Mouse (Mus musculus): ENCODE results near the gene Abhd16a. TPM values are rescaled to one million over a fixed set of nuclear protein-coding genes. Genes with fewer than 3 reads are reported as not detected.

Gene Abhd16a
- total RNA-seq (2021) = 100 to 1,000 TPM; 101 to 113 TPM
- long read RNA-seq, experiment 1, transcript Abhd16a-201 (20 exons, 1,945 nt) = major isoform, 114 of 165 reads
- long read RNA-seq, experiment 1, partial matches to known transcripts = 30 of 165 reads
- long read RNA-seq, experiment 1, other reads (novel, unspliced or antisense) = 21 of 165 reads
- long read RNA-seq, experiment 2, transcript Abhd16a-201 (20 exons, 1,945 nt) = major isoform, 72 of 106 reads
- long read RNA-seq, experiment 2, partial matches to known transcripts = 16 of 106 reads
- long read RNA-seq, experiment 2, other reads (novel, unspliced or antisense) = 18 of 106 reads

DNA sequence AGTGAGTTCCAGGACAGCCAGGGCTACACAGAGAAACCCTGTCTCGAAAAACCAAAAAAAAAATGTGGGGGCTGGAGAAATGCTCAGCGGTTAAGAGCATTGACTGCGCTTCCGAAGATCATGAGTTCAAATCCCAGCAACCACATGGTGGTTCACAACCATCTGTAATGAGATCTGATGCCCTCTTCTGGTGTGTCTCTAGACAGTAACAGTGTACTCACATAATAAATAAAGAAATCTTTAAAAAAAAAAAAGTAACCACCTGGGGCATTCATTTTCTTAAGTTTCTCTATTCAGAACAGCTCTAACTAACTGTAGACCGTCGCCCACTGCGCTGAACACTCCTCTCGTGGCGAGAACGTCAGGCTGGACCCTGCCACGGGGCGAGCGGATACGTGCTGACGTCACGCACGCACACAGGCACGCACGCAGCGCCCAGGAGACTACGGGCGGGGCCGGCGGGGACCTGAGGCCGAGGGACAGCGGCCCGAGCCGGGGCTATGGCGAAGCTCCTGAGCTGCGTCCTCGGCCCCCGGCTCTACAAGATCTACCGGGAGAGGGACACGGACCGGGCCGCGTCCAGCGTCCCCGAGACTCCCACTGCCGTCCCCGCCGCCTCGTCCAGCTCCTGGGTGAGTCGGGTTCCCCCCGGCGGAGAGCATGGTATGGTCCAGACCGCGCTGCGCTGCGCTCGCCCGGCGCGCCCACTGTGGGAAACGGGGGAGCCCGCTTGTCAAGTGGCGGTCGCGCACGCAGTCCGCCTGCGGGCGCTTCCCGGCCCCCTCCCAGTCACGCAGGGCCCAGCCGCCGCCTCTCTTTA, at the start of gene Abhd16a:
TSS of gene Abhd16a (plus strand) at position 439 of the 820 bp plus-strand sequence.
- intact Hi-C loops (cut with DNase I) = no loop called here
- DNase-seq (ENCODE audit: low spot score in 2 of 2) = peak; percentile 94 to 95

DNA sequence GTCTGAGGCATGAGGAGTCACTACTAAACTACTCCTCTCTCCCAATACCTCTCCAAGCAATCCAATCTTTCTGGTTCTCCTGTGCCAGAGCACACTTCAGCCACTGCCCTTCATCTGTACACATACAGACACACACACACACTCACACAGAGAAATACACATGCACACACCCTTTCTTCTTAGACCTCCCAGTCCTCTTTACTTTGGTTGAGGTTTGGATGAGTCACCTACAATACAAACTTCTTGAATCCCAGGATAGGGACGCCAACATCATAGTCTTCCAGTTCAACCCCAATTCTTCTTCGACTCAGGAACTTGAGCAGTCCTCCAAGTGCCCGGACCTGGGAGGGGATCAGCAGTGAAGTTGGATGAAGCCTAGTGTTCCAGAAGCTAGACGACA, 45.3 kb upstream of the Abhd16a start:
- intact Hi-C loops (cut with DNase I) = no loop called here

DNA sequence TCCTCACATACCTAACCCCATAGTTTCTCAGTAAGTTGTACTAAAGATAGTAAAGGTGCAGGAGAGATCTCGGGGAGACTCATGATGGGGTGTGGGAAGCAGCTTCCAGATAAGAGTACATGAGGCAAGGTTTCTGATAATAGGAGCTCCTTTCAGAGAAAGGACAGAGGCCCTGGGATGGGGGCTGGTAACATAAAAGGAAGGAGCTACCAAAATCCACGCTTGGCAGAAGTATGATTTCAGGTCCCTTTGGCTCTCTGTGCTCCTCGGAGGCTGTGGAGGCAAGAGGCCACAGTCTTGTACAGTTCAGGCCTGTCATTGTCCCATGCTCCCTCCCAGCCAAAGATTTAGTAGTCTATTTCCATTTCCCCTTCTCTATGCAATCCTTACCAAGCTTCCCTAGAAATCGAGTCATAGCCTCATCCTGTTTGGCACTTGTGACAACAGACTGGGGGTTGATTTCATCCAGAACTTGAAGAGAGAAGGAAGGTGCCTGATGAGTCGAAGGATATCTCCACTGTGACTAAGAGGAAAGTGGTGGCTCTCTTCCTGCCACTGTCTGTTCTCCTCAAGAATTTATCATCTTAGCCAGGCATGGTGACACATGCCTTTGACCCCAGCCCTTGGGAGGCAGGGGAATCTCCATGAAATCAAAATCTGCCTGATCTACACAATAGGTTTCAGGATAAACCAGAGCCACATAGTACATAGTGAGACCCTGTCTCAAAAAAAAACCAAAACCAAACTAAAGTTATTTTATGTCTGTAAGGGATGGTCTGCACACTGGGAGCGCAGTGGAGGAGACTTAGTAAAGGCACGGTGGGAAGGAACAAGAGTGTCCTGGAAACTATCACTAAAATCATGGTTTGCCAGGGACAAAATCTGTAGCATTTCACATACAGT, 43.9 kb upstream of the Abhd16a start:
- DNase-seq (ENCODE audit: low spot score in 2 of 2) = no peak
- intact Hi-C loops (cut with DNase I) = no loop called here

More for the DNA sequence above, 45.3 kb upstream of the Abhd16a start:
- DNase-seq (ENCODE audit: low spot score in 2 of 2) = no peak

DNA sequence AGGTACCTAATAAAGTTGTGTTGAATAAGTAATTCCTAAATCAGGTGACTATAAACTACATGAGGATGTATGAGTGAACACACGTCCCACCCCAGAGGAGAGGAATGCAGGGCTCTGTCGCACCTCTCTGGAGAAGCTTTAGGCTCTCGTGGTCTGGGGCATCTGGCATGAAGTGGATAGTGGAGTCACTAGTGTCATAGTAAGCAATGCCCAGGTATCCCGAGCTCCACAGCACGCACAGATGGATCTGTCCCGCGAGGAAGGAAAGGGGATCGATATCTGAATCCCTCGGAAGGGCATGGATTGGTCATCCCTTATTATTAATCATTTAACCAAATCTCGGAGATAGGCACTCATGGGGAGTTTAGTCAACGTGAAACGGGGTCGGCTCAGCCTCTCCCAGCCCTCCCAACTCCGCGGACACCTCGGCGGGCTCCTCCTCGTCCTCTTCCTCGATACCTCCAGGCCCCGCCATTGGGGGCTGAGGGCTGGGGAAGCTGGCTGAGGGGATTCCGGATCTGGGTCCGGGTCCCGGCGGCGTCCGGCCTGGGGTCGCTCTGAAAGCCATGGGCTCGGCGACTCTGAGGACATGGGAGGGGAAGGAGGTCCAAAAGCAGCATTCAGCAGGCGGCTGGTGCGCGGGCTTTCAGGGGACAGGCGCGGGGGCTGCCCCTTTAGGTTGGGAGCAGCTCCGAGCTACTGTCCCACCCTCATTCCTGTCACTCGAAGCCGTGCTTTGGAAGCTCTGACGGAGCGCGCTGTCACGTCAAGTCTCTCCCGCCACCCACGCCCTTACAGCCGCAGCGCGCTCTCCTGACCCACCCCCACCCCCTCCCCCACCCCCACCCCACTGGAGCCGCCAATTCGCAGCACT, 43.0 kb upstream of the Abhd16a start:
- no peak for DNase-seq (ENCODE audit: low spot score in 2 of 2)
- intact Hi-C loops (cut with DNase I) = no loop called here

DNA sequence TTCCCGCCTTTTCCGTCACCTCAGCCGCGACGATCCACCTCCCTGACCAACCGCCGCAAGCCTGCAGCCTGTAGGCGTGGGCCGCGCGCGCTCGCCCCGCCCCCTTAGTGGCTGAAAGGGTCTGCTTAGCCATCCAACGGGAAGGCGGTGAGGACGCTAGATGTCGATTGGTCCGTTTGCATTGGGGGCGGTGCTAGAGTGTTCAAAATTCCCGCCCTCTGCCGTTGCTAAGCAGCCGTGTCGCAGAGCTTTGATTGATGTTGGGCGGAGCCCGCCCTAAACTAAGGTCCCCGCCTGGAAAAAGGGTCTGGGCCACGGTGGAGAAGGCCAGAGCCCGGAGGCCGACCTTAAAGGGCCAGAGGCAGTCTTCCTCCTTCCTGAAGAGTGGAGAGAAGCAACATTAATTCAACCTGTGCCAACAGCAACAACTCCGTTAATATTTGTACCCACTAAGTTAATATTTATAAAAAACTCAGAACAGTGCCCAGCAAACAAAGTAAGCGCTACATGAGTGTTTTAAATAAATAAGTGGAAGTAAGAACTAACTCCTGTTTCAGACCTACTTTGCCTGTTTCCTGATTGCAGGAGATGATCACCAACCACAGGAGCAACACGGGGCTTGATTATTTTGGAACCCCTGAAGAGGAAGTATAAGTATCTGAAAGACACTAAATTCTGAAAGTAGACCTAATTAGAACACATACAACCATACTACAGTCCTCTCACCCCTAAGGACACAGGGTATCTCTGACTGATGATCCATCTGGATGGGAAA, 42.2 kb upstream of the Abhd16a start, which contains the start of gene Msh5:
TSS of gene Msh5 (minus strand) at position 65 of the 775 bp plus-strand sequence.
- DNase-seq (ENCODE audit: low spot score in 2 of 2) = peak; percentile 94 to 97
- intact Hi-C loops (cut with DNase I) = no loop called here

DNA sequence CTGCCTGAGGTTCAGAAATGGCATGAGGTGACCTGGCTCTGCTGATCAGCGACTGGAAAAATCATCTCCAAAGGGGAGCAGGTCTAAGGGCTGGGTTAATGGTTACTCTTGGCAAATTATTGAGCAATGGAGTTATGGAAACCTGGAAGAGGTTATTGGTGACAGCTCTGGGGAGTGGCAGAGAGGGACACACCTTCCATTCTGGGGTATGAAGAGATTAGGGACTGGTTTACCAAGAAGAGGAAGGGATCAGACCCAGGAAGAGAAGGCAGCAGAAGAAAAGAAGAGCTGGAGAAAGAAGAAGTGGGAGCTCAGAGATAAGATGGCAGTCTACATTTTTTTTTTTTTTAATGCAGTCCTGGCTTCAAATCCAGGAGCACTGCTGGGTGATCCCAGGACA, 41.4 kb upstream of the Abhd16a start:
- no peak for DNase-seq (ENCODE audit: low spot score in 2 of 2)
- intact Hi-C loops (cut with DNase I) = no loop called here

DNA sequence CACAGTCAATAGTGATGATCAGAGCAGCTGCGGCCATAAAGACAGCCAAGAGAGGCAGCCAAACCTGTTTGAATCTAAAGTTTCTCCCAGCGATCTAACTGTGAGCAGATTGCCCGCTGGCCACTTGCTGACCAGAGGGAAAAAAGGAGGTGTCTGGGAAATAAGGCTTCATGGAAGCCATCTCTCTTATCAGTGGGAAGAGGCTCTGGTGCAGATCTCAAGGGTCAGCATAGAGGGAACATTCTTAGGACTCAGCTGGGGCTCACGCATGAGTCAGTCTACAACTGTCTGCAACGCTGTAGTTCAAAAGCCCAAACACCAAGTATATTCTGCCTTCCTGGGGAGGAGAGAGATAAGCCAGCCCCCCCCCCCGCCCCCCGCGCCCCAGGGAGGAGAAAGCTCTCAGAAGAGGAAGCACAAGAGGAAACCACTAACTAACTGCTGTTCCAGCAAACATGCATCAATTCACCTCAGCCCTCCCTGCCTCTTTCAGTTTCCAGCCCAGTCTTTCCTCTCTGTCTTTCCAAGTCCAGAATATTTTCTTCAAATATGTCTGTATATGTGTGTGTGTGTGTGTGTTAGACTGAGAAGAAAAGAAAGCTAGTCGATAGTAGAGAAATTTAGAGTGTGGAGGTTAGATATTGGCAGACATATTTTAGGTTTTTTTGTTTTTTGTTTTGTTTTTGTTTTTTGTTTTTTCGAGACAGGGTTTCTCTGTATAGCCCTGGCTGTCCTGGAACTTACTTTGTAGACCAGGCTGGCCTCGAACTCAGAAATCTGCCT, 40.7 kb upstream of the Abhd16a start:
- intact Hi-C loops (cut with DNase I) = no loop called here
- DNase-seq (ENCODE audit: low spot score in 2 of 2) = no peak

DNA sequence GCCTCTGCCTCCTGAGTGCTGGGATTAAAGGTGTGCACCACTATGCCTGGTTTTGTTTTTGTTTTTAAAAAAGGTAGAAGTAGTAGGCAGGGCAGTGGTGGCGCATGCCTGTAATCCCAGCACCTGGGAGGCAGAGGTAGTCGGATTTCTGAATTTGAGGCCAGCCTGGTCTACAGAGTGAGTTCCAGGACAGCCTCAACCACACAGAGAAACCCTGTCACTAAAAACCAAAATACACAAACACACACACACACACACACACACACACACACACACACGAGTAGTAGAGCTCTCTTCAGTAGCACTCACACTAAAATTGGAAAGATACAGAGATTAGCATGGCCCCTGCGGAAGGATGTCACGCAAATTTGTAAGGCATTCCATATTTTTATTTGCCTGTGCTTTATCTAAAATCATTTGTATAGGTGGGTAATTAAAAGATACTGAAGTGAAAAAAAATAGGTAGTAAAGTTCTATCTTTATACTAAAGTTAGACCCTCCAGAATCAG, 40.1 kb upstream of the Abhd16a start:
- intact Hi-C loops (cut with DNase I) = no loop called here
- DNase-seq (ENCODE audit: low spot score in 2 of 2) = no peak

DNA sequence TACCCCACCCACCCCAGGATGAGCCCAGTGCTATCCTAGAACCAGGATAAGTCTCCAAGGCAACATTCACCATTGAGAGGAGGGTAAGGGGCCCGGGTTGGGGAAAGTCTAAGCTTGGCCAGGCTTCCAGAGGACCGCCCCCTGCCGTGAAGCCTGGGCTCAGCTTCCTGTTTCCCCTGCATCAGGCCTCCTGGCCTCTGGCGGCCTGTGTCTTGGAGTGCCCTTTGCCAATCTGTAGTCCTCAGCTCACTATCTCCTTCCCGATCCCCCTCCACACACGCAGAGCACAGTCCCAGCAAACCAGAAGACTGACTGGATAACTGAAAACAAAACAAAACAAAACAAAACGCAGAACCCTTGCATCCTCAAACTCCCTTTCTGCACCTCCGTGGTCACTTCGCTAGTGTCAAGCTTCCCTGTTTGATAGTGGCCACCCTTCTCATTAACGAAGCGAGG, 39.5 kb upstream of the Abhd16a start, which contains the start of gene Clic1:
TSS of gene Clic1 (plus strand) at position 406 of the 456 bp plus-strand sequence.
- no peak for DNase-seq (ENCODE audit: low spot score in 2 of 2)
- intact Hi-C loops (cut with DNase I) = no loop called here

DNA sequence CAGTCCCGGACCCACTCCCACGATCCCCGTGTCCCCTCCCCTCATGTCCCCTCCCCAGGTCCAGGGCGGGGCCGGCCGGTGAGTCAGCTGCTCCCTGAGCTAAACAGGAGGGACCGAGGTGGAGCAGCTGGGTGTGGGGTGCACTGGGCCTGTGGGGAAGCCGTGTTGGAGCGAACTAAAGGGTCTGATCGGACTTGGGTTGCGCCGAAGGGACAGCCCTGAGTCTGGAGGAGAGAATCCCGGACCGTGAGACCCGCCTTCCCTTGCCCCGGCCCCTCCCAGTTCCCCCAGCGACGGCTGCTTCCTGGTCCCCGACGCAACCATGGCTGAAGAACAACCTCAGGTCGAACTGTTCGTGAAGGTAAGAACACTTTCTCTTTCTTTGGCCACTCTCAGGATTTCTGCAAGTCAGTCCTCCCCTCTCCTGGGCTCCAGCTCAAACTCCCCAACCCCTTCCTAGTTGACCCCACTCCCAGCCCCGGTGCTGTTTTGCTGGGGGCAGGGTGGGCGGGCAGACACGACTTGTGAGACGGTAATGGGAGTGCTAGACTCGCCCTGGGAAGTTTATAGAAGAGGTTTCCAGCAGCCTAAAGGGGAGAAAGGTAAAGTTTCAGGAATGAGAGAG, 38.8 kb upstream of the Abhd16a start:
- DNase-seq (ENCODE audit: low spot score in 2 of 2) = no peak
- intact Hi-C loops (cut with DNase I) = no loop called here

DNA sequence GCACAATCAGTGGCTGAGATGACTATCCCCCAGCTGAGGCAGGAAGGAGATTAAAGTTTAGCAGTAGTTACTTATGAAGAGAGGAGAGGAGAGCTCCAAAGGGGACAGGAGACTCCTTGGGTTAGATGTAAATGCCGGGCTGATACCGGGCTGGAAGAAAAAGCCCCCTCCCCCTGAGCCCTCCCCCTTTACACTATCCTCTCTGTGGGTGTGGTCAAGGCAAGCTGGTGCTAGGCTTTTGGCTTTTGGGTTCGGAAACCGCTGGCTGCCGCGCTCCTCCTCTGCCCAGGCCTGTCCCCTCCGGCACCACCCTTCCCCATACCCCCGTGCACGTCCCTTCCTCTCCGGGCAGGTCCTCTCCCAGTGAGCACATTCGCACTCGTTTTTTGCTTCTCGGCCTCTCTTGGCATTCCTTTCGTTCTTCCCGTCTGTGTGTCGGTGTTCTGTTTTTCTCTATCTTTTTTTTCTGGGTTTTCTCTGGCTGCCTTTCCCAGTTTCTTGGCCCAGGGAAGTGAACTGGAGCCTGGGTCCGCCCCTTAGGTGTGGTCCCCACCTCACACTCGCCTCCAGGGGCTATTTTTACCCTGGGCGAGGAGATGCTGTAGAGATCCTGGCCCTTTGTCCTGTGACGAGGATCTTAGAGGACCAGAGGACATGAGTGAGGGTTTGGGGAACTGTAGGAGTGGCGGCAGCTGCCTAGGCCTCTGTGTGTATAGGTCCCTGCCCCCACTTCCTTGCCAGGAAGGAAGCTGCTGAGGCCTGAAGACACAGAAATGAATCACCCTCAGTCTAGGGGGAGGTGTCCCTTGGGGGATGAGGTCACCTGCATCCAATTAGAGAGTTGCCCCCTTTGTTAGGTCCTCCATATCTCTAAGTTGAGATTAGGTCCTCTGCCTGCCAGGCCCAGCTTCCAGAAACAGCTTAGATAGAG, 37.6 kb upstream of the Abhd16a start:
- DNase-seq (ENCODE audit: low spot score in 2 of 2) = peak in 1 of 2 experiments; percentile 51
- intact Hi-C loops (cut with DNase I) = no loop called here

DNA sequence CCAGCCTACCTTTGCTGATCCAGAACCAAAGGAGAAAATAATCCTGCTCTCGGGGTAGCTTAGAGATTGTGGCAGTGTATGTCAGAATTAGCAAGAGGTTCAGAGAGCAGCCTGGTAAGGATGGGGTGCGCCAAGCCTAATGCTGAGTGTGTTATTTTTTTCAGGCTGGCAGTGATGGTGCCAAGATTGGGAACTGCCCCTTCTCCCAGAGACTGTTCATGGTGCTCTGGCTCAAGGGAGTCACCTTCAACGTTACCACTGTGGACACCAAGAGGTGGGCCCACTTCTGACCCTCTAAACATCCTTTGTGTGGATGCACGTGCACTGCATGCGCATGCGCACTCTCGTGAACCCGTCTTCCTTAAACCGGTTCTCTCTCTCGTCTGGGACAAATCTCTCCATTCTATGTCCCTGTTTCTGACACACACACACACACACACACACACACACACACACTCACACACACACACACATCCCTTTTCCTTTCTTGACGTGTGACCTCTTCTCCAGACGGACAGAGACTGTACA, 36.7 kb upstream of the Abhd16a start:
- intact Hi-C loops (cut with DNase I) = no loop called here

DNA sequence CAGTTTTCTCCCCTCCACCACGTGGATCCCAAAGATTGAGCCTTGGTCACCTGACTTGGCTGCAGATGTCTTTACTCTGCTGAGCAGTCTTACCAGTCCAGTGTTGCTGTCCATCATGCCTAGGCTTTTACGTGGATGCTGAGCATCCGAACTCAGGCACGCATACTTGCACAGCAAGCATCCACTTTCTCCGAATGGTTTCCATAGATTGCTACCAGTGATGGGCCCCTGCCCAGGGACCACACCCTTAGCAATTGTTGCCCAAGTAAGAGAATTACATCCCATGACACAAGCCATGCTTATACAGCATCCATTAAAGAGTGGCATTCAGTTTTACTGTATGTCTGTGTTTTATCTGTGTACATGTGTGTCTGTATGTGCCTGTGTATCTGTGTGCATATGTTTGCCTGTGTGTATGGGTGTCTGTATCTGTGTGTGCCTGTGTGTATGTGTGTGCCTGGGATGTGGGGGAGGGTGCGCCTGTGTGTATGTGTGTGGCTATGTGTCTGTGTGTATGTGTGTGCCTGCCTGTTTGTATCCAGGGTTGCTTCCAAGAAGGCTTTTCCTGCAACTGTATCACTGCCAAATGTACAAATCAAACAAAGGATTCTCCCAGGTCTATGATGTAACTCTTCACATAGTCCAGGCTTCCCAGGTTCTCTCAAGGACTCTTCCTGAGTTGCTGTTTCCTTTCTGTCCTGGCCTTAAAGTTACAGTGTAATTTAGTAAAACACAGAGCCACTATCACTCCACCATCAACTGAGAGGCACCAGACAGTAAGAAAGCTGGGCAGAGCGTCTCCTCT, 33.2 kb upstream of the Abhd16a start:
- intact Hi-C loops (cut with DNase I) = no loop called here
- no peak for DNase-seq (ENCODE audit: low spot score in 2 of 2)

More for the DNA sequence above, 36.7 kb upstream of the Abhd16a start:
- DNase-seq (ENCODE audit: low spot score in 2 of 2) = no peak

DNA sequence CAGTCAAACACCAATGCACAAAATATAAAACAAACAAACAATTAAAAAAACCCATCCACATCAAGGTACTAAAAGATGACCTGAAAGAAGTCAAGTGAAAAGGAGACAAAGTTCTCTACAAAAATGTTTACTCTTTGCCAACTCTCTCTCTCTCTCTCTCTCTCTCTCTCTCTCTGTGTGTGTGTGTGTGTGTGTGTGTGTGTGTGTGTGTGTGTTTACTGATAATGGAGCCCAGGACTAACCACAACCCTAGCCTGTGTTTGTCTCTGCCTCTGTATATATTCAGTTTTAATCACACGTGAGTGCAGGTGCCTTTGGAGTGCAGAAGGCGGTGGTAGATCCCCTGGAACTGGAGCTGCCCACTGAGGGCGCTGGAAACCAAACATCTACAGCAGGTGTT, 32.0 kb upstream of the Abhd16a start:
- intact Hi-C loops (cut with DNase I) = no loop called here
- no peak for DNase-seq (ENCODE audit: low spot score in 2 of 2)
